Mouse (Mus musculus) spleen, postnatal 4 days (tissue): ENCODE measurements around the gene Acly.
A peak's percentile ranks its signal among the peaks of the same experiment; 100 is the strongest.

Source experiments
- DNase-seq, 2 experiments: peaks; one replicate each; pipeline ENCODE4 v3.0.0; 2022; ENCODE audit warnings: low spot score in 2 of 2

Acly gene

GRCm38 (mm10) chr11:100527458-100528374 lies at the start of gene Acly:
TSS of gene Acly (minus strand) at chr11:100528000.
- peak; percentile 99 for DNase-seq

- DNase-seq, result no peak
Observed at GRCm38 (mm10) chr11:100576256-100576655, 48.5 kb upstream of the Acly start.

GRCm38 (mm10) chr11:100575484-100575855 lies 47.7 kb upstream of the Acly start:
- no peak for DNase-seq

GRCm38 (mm10) chr11:100574708-100575483 lies 47.1 kb upstream of the Acly start, which contains the start of gene Cnp:
TSS of gene Cnp (plus strand) at chr11:100574904.
- peak; percentile 81 to 92 for DNase-seq

GRCm38 (mm10) chr11:100574188-100574587 lies 46.4 kb upstream of the Acly start:
- no peak for DNase-seq

GRCm38 (mm10) chr11:100571202-100571567 lies 43.4 kb upstream of the Acly start:
- no peak for DNase-seq

- peak; percentile 68 to 82 for DNase-seq
Observed at GRCm38 (mm10) chr11:100570430-100571201, 42.8 kb upstream of the Acly start.

GRCm38 (mm10) chr11:100569789-100570188 lies 42.0 kb upstream of the Acly start:
- DNase-seq, result no peak

- no peak for DNase-seq
Observed at GRCm38 (mm10) chr11:100568692-100569091, 40.9 kb upstream of the Acly start.

GRCm38 (mm10) chr11:100567815-100568245 lies 40.0 kb upstream of the Acly start:
- DNase-seq, result peak in 1 of 2 experiments; percentile 37

- no peak for DNase-seq
Observed at GRCm38 (mm10) chr11:100567229-100567628, 39.4 kb upstream of the Acly start.

- no peak for DNase-seq
Observed at GRCm38 (mm10) chr11:100564703-100565102, 36.9 kb upstream of the Acly start.

GRCm38 (mm10) chr11:100564297-100564696 lies 36.5 kb upstream of the Acly start:
- no peak for DNase-seq

- DNase-seq, result no peak
Observed at GRCm38 (mm10) chr11:100561748-100562147, 33.9 kb upstream of the Acly start.

GRCm38 (mm10) chr11:100559476-100559875 lies 31.7 kb upstream of the Acly start:
- no peak for DNase-seq

- DNase-seq, result no peak
Observed at GRCm38 (mm10) chr11:100557563-100557962, 29.8 kb upstream of the Acly start.

- peak; percentile 65 to 77 for DNase-seq
Observed at GRCm38 (mm10) chr11:100555583-100555982, 27.8 kb upstream of the Acly start.

GRCm38 (mm10) chr11:100552842-100553241 lies 25.0 kb upstream of the Acly start:
- DNase-seq, result no peak

GRCm38 (mm10) chr11:100550101-100550500 lies 22.3 kb upstream of the Acly start:
- DNase-seq, result no peak

- DNase-seq, result no peak
Observed at GRCm38 (mm10) chr11:100549466-100549865, 21.7 kb upstream of the Acly start.

GRCm38 (mm10) chr11:100548141-100548540 lies 20.3 kb upstream of the Acly start:
- DNase-seq, result no peak

- DNase-seq, result no peak
Observed at GRCm38 (mm10) chr11:100546955-100547354, 19.2 kb upstream of the Acly start.
